Mouse (Mus musculus): ENCODE measurements at regions not wholly inside any gene's neighbourhood (a gene's known extent, or its start where the extent isn't known, plus 50 kb on each side); places are given as distances from the start of the nearest gene placed in this dataset.
A peak's percentile ranks its signal among the peaks of the same experiment; 100 is the strongest.
"Not testable (repeated sequence)": the region's sequence is repeated elsewhere in the genome, so short reads cannot be mapped to it uniquely, and the experiment has no call there.

DNA sequence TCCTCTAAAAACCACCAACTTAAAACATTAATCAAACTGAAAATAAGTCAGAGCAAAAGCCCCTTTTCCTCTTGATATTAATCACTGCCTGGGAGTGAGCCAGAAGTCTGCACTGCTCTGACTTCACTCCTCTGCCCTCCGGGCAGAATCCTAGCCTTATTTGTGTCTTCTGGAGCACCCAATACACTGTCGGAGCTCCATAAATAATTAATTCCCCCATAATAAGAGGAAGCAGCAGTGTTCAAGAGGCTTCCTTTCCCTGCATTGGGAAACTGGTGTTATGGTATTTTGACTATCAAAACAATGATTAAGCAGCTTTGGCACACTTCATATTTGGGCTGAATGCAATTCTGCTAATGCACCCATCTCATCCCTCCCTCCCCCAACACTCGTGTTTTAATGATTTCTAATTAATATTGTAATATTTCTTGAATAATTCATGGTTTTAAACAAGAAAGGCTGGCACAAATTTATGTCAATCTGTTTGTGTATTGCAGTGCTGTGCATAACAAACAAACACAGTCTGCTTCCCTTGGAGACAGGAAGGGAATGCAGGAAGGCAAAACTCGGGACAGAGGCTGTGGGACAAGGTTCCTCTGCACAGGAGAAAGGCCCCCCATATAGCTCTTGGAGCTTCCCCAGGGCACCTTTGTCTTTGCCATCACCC, 523.5 kb upstream of the Stxbp6 start:
- no peak for ATAC-seq (ENCODE audit: insufficient number of reproducible peaks, low FRiP score, low TSS enrichment)

DNA sequence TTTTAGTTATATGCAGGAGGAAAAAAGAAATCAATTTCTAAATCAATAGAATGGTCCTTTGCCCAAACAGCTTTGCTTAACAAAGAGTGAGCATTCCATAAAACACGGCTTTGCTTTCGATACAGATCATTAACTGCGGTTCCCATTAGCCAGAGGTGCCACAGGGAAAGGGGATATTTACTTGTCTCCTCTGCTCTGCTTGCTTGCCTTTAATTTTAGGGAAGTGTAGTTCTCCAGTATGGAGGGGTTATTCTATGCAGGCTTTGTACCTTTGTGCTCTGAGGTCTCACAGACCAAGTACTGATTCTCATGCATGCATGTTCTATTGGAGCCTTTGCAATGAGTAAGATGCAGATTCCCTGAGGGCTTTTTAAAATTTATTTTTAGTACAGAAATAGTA, 520.2 kb upstream of the Stxbp6 start:
- ATAC-seq (ENCODE audit: insufficient number of reproducible peaks, low FRiP score, low TSS enrichment): no peak

DNA sequence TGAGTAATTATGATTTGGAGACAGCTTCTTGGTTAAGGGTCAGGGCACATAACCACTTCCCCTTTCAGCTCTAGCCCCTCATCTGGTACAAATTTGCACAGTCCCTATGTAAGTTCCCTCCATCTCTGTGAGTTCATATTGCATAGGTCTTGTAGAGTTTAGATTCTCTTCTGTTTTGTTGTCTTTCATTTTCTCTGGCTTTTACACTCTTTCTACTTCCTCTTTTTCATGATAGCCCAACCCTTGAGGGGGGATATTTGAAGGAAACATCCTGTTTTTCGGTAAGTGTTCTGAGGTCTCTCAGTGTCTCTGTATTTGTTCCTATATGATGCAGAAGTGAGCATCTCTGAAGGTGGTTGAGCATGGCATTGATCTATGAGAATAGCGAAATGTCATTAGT, 515.7 kb upstream of the Stxbp6 start:
- ATAC-seq (ENCODE audit: insufficient number of reproducible peaks, low FRiP score, low TSS enrichment): no peak

DNA sequence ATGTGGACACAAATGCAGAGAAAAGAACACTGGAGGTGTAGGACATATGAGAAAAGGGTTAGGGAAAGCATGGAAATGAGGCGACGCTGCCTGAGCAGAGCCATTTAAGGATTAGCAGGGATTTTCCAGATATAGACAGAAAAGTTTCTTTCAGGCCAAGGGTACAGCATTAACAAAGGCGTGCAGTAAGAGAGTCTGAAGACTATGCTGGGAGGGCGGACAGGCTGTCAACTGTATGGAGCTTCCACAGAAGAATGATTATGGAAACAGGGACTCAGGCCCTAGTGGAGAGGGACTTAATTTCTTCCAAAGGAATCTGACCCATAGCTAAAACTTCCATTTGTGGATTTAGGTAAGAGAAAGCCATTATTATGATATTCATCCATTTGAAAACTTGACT, 511.3 kb upstream of the Stxbp6 start:
- no peak for ATAC-seq (ENCODE audit: insufficient number of reproducible peaks, low FRiP score, low TSS enrichment)

DNA sequence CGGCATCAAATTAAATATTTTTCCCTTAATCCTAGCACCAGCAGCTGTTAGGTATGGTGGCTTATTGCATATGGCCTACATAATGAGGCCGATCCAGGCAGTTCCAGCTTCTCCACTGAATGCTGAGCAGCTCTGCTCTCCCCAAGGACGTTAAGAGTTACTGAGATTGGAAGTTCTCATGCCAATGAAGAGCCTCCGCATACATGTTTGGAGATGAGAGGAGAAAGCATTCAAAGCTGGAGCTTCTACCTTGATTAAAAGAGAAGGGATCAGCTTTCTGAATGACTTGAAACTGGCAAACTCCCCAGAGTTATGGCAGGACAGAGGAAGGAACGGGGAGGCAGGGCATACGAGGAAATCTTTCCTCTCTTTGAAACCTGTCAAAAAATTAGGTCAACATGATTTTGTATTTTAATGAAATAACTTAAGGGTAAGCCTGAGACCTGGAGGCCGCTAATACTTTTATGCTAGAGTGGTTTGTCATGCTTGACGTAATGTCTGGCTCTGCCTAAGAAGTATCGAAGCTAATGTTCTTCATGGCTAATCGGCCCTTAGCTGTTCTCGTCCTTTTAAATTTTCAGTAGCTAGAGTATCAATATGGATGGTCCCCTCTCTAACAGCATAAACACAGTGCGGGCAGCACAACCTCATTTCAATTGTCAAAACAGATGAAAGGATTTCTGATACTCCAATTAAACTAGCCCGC, 489.0 kb upstream of the Stxbp6 start:
- ATAC-seq (ENCODE audit: insufficient number of reproducible peaks, low FRiP score, low TSS enrichment): no peak

DNA sequence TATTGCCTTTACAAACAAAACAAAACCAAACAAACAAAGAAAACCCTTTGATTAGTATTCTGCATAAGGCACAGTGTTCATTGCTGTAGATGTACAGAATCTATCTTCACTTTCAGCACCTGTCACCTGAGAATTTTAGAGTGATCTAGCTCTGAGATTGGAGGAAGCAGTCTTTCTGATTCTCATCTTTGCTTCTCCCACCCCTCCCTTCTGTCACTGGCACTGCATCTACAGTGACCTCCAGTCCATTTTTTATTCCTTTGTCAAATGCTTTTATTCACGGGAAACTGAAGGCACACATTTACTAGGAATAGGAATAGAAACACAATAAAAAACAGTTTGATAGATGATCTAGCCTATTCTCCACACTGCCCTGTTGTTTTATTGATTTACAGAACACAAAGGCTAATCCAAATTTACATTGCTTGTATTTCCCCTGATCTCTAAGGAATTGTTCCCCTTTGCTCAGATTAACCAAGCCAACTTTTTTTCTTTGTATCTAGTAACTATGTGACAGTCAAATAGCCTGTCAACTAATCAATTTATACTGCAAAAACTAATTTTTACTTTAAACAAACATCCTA, 488.2 kb upstream of the Stxbp6 start:
- no peak for ATAC-seq (ENCODE audit: insufficient number of reproducible peaks, low FRiP score, low TSS enrichment)

DNA sequence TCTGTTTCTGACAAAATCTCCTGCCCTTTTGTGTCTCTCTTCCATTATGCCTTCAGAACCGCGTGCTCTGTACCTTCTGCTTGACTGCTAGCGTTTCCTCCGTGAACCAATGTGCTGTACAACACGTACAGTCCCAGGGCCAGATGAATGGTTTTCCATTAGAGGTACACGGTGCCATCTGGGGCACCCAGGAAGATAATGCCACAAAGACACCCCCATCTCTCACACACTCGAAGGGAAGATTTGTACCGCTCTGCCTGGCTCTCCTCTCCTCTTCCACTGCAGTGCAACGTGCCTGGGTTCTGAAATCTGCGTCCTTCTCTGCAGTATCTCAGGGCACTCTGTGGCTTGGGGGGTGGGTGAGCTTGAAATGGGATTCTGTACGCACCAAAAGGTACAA, 487.4 kb upstream of the Stxbp6 start:
- no peak for ATAC-seq (ENCODE audit: insufficient number of reproducible peaks, low FRiP score, low TSS enrichment)

DNA sequence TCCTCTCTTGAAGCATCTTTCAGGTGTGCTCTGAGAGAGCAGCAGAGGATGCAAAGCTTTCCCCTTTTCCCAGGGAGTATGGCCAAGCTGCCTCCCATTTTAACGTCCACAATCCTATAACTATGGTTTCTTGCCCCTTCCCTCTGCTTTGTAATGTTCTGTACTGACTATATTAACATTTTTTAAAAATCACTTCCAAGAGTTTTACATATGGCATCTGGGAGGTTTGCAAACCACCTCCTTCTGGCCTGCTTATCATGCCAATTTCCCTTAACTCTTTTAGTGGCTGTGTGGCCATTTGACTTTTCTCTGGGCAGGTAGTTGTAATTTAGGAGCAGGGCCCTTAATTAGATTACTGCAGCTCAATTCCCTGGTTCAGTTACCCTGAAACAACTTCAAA, 486.9 kb upstream of the Stxbp6 start:
- no peak for ATAC-seq (ENCODE audit: insufficient number of reproducible peaks, low FRiP score, low TSS enrichment)

DNA sequence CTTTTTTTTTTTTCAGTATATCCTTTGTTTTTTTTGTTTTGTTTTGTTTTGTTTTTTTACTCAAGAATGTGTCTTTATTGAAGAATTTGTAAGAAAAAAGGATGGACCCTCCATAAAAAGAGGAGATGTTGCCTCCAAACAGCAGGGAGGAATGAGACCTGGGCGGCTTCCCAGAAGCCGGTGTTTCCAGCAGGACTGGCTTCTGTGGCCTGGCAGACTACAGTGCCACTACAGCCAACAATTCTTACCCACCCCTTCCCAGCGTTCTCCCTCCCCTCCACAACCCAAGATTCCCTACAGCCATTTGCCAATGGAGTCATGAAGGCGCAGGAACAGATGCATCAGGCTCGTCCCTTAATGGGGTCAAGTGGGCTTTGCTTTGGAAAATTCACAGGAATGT, 475.4 kb upstream of the Stxbp6 start:
- ATAC-seq (ENCODE audit: insufficient number of reproducible peaks, low FRiP score, low TSS enrichment): not testable (repeated sequence)

DNA sequence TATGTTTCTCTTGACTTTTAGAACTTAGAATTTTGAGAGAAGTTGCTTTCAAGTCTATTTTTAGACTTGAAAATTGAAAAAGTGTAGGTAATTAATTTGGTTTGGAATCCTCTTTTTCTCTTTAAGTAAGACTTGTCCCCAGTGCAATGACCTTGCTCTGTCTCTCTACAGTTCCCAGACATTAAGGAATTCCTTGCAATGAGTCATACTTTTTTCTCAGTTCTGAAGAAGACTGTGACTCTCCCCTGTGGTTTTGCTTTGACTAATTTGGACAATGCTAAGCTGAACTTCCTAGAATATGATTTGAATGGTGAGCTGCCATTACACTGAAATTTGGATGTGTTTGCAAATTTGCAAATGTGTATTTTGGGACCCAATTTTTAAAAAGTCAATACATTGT, 445.0 kb upstream of the Stxbp6 start:
- no peak for ATAC-seq (ENCODE audit: insufficient number of reproducible peaks, low FRiP score, low TSS enrichment)

DNA sequence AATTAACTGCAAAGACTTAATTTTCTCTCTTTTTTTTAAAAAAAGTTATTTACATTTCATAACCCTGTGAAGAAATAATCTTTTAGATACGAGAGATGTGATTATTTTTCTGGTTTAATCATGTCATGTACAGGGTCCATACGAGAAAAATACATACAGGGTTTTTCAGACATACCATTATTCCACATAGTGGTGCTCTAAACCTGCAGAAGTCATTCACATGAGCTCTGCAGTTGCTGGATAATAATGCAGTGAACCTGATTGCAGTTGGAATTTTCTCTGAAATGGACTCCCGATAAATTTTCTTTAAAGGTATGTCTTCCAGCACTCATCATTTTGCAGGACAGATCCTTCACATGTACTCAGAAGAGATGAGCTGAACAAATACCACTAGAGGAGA, 439.9 kb upstream of the Stxbp6 start:
- ATAC-seq (ENCODE audit: insufficient number of reproducible peaks, low FRiP score, low TSS enrichment): no peak

DNA sequence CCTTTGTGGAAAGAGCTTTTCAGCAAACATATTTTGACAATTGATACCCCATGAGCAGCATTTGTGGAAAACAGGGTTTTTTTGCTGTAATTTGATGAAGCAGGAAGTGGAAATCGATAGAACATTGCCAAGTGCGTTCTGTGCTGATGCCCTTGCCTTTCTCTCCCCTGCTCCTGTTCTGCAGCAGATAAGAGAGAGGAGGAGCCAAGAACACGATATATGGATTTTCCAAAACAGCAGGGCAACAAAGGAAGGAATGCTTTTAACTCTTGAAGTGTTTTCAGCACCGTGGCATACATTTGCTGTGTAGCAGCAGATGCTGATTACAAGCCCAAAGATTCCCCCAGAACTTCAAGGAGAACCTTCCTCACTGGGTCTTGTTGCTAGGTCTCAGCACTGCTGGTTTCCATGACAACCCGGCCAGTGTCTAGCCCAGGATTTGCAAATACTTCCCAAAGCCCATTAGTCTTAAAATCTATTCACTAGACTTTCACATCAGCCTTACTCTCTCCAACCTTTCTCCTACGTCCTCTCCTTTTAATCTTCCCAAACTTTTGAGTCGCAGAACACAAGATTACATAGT, 433.0 kb upstream of the Stxbp6 start:
- no peak for ATAC-seq (ENCODE audit: insufficient number of reproducible peaks, low FRiP score, low TSS enrichment)

DNA sequence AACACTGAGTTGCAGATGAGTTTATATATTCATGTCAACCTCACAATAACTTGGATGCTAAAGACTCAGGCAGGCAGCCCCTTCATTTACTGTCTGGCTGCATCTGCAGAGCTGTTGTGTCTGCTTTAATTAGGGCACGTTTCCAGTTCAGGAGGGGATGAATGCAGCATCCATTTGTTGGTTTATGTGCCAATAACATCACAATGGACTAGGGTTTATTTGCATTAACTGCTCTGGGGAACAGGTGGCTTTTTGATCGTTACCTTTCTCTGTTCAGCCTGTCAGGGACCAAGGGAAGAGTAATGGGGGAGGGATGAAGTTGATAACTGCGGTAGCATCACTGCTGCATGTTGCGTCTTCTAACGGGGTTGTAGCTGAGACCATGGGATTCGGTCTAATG, 425.3 kb upstream of the Stxbp6 start:
- ATAC-seq (ENCODE audit: insufficient number of reproducible peaks, low FRiP score, low TSS enrichment): no peak

DNA sequence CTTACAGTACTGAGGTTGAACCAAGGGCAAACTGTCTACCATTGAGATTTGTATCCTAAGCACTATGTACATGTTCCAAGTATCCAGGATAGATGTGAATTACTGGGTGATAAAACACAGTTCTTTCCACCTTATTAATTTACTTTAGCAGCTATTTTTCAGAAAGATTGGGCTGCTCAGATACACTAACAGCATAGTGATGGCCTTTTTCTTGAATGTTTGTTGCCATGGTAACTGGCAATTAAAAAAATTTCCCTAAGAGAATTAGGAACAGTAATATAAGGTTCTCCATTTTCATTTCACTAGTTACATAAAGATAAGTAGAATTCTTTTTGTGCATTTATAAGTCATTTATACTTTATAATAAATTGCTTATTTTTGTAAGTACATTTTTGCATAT, 423.7 kb upstream of the Stxbp6 start:
- ATAC-seq (ENCODE audit: insufficient number of reproducible peaks, low FRiP score, low TSS enrichment): no peak

DNA sequence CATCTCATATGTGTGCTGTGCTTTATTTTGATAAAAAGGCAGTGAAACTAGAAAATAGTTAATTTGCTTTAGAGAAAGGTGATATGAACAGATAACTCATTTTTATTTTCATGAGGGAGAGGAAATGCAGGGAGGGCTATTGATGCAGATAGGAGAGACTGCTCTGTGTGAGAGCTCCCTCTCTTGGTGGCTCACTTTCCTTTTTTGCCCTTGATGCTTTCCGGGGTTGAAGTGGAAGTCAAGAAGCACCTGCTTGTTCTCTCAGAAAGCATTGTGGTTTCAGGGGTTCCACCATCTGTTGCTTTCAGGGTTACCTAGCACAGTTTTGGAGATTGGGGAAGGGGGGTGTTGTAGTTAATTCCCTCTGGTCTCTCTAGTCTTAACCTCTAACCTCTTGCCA, 414.5 kb upstream of the Stxbp6 start:
- no peak for ATAC-seq (ENCODE audit: insufficient number of reproducible peaks, low FRiP score, low TSS enrichment)

DNA sequence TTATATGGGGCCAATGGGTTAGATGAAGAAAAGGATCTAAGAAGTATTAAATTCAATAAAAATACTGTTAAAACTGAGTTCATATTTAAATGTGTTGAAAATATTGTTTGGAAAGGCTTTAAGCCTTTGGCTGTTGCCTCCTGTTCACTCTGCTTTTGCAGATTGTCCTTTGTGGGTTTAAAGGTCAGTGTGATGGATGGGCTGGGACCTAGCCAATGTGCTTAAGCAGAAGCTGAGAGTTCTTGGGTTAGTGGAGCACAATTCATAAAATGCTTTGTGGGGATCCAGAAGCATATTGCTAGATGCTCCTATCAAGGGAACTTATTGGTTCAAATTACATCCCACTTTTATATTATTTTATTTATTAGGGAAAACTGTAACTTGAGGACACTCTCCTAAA, 402.4 kb upstream of the Stxbp6 start:
- no peak for ATAC-seq (ENCODE audit: insufficient number of reproducible peaks, low FRiP score, low TSS enrichment)

DNA sequence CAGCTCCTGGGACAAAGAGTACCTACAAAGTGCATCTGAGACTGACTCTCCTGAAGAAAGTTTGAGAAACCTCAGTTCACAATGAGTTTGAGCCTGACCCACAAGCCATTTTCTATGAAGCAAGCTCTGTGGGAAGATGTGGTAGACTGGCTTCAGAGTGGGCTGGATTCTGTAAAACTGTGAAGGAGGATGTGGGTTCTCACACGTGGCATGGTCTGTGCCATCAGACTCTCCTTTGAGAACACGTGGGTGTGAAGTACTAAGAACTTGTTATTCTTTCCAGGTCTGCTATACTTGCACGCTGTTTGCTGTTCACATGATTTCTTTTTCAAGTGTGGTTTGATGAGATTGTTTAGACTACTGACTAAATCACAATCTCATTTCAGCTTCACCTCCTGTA, 393.6 kb upstream of the Stxbp6 start:
- ATAC-seq (ENCODE audit: insufficient number of reproducible peaks, low FRiP score, low TSS enrichment): no peak

DNA sequence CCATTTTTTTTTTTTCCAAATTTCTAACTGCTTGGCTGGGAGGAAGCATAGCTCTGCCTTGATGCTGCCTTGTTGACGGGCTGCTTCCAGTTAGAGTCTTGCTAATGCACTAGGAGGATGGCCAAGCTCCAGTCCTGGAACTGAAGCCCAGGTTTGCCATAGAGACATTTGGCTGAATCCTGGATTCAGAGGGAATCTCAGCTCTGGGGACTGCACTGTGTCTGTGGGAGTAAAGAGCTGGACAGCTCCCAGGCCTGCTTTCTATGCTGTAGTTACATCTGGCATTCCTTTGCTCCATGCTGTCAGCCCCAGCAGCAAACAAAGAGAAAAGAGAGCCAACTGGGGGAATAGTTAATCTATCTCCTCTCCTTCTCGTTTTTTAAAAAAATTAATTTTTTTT, 392.5 kb upstream of the Stxbp6 start:
- ATAC-seq (ENCODE audit: insufficient number of reproducible peaks, low FRiP score, low TSS enrichment): no peak

DNA sequence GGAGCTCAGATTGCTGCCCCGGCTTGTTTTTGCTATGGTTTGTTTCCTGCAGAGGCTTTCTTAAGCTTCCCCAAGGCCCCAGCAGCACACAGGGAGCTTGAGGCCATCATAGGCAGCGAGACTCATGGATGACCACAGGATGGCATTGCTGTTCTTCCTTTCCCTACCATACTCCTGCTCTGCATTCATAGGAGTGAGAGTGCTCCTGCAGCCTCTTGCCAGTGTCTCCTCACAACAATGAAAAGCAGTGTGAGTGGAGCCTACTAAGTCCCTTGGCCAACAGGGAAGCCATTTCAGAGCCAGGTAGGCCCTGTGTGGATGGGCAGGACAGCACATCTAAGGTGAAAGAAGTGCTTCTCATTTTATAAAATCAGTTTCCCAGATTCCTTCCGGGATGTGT, 391.6 kb upstream of the Stxbp6 start:
- peak; percentile 86 for ATAC-seq (ENCODE audit: insufficient number of reproducible peaks, low FRiP score, low TSS enrichment)

DNA sequence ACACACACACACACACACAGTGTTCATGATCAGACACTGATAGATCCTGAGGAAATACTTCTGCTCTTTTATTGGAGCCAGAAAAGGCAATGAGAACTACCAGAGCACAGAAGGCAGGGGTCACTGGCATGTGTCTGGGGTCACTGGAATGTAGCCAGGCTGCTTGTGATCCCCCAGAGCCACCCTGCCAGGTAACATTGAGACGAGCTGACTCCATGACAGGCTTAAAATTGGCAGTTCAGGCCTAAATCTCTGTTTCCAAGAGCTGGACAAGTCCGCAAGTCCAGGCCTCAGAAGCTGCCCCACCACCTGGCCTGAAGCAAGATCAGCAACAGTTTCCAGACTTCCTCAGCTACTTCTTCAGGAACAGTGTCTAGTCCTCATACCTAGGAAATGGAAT, 390.4 kb upstream of the Stxbp6 start:
- no peak for ATAC-seq (ENCODE audit: insufficient number of reproducible peaks, low FRiP score, low TSS enrichment)

DNA sequence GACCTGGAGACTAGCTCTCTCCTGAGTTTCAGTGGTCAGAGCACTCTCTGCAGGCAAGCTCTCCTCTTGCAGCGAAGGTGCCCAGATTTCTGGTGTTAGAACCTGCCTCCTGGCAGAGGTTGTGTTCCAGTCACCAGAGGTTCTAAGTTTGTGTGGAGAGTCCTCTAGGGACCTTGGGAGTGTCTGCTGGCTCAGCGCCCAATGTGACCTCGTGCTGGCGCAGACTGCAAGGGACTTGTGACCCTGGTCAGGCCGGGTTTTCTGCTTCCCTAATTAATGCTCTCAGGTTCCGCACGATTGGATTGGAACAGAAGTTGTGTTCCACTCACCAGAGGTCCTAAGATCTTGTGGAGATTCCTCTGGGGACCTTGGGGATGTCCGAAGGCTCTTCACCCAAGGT, 384.2 kb upstream of the Stxbp6 start:
- ATAC-seq (ENCODE audit: insufficient number of reproducible peaks, low FRiP score, low TSS enrichment): not testable (repeated sequence)

All from cerebellum, adult (tissue).